Mouse (Mus musculus) cerebellum, adult (tissue): Measurements from ENCODE around the gene Trmt10a.

Source experiments
- ATAC-seq: cut with Nextera tagmentation; 2 replicates; pipeline ENCODE4 v1.9.2; 2017; ENCODE audit warnings: mild to moderate bottlenecking, moderate library complexity, mixed read lengths; ENCODE audit not compliant: insufficient number of reproducible peaks, low FRiP score, low TSS enrichment

The Trmt10a gene

DNA sequence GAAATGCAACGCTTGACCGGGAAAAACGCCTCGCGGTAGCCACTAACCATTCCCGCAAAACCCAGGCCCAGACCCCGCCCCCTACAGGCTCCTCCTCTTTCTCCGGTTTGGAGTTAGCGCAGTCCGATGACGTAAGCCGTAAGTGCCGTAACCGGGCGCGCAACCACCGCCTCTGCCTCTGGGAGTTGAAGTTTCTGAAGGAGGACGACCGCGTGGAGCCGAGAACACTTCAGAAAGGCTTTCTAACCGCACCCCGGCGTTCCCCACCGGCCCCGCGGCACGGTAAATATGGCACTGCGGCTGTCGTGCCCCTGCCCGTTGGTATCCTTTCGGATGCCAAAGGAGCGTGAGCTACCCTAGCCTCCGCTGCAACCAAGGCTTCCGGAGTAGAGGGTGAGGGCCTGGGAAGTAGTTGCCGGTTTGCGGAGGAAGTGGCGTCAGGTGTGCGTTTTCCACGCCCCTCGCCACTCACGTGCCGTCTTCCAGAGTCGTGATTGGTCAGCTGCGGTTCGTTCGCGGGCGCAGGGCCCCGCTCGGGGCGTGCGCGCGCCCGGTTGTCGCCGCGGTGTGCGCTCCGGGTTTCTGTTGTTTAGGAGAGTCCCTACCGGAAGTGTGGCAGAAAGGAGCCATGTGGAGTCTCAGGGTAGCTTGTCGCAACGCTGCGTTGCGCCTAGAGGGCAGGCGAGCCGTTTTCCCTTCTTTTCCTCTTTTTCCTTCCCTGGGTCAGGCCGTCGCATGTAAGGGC is at the start of gene Trmt10a:
Gene Trmt10a, plus strand, starts transcription at position 134 of the 745 bp plus-strand sequence.
- ATAC-seq: peak; percentile 97

- ATAC-seq: 0 out of 2 replicates have a peak, but pooled peaks have one; percentile 5
Measured at GRCm38 (mm10) chr3:138095301-138095700, 47.9 kb upstream of the Trmt10a start.

DNA sequence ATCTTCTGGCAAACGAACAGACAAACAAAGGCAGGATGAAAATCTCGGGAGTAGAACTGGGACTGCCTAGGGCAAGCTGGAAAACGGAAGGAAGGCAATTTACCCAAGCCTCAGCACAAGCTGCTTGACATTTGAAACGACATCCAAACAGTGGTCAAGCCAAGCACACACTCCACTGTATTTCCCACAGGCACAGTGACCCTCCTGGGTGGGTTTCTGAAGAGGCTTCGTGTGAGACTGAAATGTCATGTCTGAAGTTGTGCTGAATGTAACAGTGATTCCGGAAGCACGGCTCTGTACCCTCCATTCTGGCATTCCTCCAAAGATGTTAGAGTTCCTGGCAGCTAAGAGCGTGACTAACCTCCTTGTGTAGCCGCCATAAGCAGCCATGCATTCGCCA is 47.5 kb upstream of the Trmt10a start:
- ATAC-seq: 0 out of 2 replicates have a peak, but pooled peaks have one; percentile 23

DNA sequence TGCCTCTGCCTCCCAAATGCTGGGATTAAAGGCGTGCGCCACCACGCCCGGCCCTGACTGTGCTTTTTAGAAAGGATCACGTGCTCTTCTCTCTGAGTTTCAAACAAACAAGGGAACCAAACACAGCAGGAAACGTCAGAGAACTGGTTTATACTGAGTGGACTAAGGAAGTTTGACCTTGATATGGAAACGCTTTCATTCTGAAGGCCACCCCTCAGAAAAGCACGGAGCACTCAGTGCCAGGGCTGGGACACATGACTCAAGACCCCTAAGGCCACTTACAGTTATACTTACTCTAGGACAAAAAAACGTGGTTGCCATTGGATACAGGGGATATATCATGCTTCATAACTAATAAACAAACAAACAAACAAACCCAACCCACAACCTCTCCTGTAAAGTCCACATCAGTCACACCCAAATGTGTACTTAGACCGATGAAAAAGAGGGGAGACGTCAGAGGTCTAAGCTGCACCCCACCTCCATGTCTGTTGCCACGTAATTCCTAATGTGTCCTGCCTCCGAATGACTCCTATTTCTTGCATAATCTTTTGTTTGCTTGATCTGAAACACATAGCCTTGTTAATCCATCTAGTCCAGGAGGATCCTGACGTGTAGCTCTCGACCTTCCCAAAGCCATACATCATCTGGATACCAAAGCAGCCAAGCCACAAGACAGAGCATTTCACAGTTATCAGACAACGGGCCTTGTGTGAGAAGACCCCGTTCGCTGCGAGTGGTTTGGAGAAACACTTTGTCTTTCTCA is 46.8 kb upstream of the Trmt10a start:
- ATAC-seq: no peak

- ATAC-seq: no peak
Measured at GRCm38 (mm10) chr3:138097718-138098117, 45.5 kb upstream of the Trmt10a start.

GRCm38 (mm10) chr3:138101936-138102335 is 41.3 kb upstream of the Trmt10a start:
- no peak for ATAC-seq

DNA sequence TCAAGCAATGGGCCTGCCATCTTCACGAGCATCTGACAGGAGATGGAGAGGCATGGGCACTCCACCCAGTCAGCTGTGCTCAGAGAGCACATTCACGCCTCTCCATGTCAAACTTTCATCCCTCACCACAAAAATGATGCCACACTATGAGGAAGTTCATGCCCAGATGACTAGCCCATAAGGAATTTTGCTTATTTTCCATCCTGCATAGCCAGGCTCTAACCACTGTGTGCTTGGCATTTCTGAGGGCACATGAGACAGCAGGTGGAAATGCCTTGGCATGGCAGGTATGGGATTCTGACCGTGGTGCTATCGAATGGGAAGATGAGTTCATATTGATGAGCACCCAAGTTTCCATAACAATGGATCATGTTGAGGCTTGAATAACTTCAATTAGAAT is 39.6 kb upstream of the Trmt10a start:
- no peak for ATAC-seq

- ATAC-seq: no peak
Measured at GRCm38 (mm10) chr3:138105056-138105455, 38.2 kb upstream of the Trmt10a start.

DNA sequence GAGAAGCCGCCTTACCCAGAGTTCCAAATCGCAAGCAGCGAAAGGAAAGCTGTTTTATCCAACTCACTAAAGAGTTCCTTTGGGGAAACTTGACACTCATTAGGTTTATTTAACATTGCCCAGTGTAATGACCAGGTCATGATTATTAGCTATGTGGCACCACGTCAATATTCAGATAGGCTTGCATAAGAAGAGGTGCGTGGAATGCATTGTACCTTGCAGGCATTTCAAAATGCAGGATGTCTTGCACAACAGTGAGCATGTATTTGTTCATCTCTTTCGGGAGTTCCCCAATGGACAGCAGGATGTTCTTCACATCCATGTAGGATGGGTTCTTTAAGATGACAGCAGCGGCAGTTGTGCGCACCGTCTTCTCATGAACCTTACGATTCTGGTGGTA is 36.4 kb upstream of the Trmt10a start:
- ATAC-seq: no peak

- no peak for ATAC-seq
Measured at GRCm38 (mm10) chr3:138110910-138111782, 32.1 kb upstream of the Trmt10a start.

DNA sequence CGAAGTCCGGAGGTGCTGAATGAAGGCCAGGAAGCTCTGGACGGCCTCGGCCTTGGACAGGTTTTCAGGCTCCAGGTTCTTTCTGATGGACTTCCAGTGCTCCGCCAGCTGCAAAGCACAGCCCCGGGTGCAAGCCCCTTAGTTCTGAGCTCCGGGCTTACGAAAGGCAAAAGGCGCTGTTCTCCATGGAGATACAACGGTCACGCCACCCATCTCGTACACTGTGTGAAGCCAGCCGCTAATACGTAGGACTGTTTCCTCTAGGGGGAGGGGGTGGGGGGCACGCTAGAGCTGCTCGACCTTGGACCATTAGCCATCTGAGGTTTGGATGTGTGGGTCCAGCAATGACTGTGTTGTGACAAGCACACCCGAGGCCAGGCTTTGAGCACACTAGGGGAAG is 29.1 kb upstream of the Trmt10a start:
- no peak for ATAC-seq

- no peak for ATAC-seq
Measured at GRCm38 (mm10) chr3:138116871-138117270, 26.4 kb upstream of the Trmt10a start.

GRCm38 (mm10) chr3:138118392-138118791 is 24.9 kb upstream of the Trmt10a start:
- no peak for ATAC-seq

DNA sequence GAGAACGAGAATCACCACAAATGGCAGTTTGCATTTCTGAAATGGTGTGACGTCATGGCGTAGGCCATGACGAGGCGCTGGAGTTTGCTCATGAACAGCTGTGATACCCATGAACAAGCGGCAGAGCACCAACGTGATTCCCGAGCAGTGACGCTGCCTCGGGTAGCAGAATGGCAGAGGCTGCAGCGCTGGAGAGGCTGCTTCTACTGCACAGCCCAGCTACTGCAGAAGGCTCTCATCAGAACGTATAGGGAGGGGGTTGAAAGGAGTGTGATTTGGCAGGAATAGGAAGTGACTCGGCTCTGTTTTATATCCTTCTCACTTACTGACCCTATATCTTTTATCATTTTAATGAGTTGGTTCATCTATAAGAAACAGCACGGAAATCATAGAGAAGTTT is 24.4 kb upstream of the Trmt10a start:
- no peak for ATAC-seq

DNA sequence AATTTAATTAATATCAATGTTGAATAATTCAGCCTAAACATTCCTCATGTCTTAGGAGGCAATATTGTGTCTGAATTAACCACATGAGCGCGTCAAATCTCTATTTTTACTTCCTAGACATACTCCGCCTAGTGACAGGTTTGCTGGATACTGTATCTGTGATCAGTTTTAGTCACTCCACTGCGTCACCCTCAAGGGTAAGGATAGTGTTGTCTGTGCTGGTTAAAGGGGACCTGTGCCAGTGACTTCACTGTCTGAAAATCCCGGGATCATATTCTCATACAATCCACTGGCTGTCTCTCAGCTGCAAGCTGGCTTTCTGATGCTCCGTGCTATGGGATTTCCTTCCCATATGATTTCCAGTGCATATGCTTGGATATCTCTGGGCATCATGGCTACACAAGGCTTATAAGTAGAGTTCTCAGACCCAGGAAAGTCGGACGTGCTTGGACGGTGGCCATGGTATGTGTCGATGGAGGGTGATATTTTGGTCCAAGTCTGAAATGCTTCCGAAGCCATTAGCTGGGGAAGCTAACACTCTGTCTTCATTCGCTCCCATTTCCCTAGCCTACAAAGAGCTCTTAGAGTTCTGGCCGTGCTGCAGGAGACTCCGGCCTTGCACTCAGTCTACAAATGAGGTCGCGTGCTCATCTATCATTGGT is 23.7 kb upstream of the Trmt10a start:
- no peak for ATAC-seq

GRCm38 (mm10) chr3:138121461-138121860 is 21.8 kb upstream of the Trmt10a start:
- no peak for ATAC-seq

DNA sequence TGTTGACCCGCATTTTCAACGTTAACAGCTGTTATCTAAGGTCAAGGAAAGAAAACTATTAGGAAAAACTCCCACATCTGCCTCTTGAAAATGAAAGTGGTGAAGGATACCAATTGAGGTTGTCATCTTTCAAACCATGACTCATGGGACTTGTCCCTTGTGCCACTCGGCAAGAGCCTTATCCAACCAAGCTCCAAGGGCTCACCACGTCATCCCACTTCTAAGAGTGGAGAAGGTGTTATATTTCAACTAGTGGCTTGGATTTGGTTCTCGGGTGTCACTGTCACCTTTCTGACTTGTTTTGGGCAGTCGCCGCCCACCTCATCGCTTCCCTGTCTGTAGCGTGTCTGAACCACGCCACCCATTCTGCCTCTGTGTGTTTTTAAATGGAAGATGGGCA is 19.4 kb upstream of the Trmt10a start:
- no peak for ATAC-seq

DNA sequence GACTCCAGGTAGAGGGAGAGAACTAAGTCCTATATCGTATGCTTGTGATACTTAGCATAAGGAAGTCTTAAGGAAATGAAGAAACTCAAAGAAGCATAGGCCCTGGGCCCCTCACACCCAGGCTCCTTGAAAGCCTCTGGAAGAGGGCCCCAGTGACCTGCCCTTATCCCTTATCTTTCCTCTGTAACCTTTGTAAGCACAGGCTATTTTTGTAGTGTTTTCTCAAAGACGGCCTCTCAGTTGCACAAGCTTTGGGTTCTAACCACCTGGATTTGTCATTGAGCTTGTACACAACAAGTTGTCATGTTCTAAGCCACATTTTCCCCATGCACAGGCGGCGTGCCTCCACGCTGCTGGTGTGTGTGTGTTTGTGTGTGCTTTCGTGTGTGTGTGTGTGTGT is 14.1 kb upstream of the Trmt10a start:
- ATAC-seq: no peak

DNA sequence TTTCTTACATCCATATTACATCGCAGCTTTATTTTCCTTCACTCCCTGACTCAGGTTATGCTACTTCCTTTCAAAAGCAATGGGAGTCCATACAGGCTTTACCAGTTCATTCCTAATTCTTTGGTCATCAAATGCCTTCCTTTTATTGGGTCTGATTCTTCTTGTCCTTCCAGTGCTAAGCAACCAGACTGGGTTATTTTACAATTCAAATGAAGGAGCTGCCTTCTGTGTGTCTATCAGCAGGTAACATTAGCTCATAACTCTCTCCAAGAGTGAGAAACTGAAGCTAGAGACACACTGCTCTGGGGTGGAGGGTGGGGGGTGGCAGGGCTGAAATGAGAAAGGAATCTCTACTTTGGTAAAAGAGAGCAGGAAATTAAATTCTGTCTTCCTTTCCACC is 12.6 kb upstream of the Trmt10a start:
- no peak for ATAC-seq

- ATAC-seq: no peak
Measured at GRCm38 (mm10) chr3:138131168-138131567, 12.1 kb upstream of the Trmt10a start.
